Comparison of ENCODE assay signal across 10 mouse cellular contexts in the genomic region with DNA sequence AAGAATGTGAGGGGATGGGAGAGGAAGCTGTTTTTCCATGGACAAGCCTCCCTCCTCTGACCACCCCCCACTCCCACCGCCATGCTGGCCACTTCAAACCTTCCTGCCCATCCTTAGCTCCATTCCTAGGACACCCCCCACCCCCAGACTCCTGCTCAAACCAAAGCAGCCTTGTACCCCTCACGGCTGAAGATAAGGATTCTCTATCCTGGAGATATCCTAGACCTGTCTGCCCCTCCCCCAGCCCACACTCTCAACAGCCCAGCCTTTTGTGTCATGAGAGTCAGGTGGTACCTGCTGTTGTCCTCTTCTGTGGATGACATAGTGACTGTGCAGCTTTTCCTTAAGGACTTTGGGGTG. TPM values are rescaled to one million over a fixed set of nuclear protein-coding genes. Genes with fewer than 3 reads are reported as not detected.
DNase-seq lines count a peak whose midpoint lies in the region; ATAC-seq lines count a peak whose summit lies in the region.
"Had no signal": no experiment of that assay in that cellular context is flagged by ENCODE, and none has a peak within 500 bp of the region (broad histone marks: within the 10 kb centered on the region; RNA-seq: fewer than 3 reads in every experiment).

No protein-coding gene starts in this region.

- no peak for DNase-seq in kidney, postnatal 10 days
- DNase-seq in midbrain, embryonic 14.5 days, result peak; percentile 29
- no peak for DNase-seq in urinary bladder, adult 18-20 months (ENCODE audit: low spot score in 2 of 2)
- no peak for DNase-seq in layer of hippocampus, postnatal 25 days (ENCODE audit: extremely low spot score in 1 of 2, low spot score in 1 of 2)
- DNase-seq in thymus, postnatal 36 days, result no peak
- DNase-seq: liver, embryonic 13.5 days had no signal

- no peak overlapping the region for H3K4me3 ChIP-seq in kidney, embryonic 15.5 days (replicated peaks)
- no peak overlapping the region for H3K4me3 ChIP-seq in embryonic facial prominence, embryonic 15.5 days (replicated peaks)
- H3K4me3 ChIP-seq in forebrain, embryonic 15.5 days, result no peak overlapping the region
- H3K4me3 ChIP-seq in midbrain, embryonic 14.5 days (replicated peaks; ENCODE audit: low read depth, low read length), result no peak overlapping the region
- H3K4me3 ChIP-seq: liver, embryonic 13.5 days; myocyte had no signal

- H3K4me2 ChIP-seq in kidney, embryonic 15.5 days, result no peak overlapping the region
- no peak overlapping the region for H3K4me2 ChIP-seq in embryonic facial prominence, embryonic 15.5 days (replicated peaks)
- H3K4me2 ChIP-seq in forebrain, embryonic 15.5 days (replicated peaks), result no peak overlapping the region
- H3K4me2 ChIP-seq in midbrain, embryonic 14.5 days (ENCODE audit: low read length), result peak overlapping the region; percentile 4
- H3K4me2 ChIP-seq: liver, embryonic 13.5 days had no signal

- peaks cover 9% of the 10 kb centered on the region; the same call in 1 of the 2 replicates for H3K36me3 ChIP-seq in kidney, embryonic 15.5 days
- H3K36me3 ChIP-seq in embryonic facial prominence, embryonic 15.5 days, result no peaks in the 10 kb centered on the region; the same call in 1 of the 2 replicates
- H3K36me3 ChIP-seq in forebrain, embryonic 15.5 days, result 0 out of 2 replicates have a peak, but pooled peaks cover 3% of the 10 kb centered on the region
- 0 out of 2 replicates have a peak, but pooled peaks cover under 1% of the 10 kb centered on the region for H3K36me3 ChIP-seq in midbrain, embryonic 14.5 days (ENCODE audit: control insufficient read depth, insufficient read depth, low read length)

- no peaks in the 10 kb centered on the region for H3K9me3 ChIP-seq in kidney, embryonic 15.5 days (replicated peaks)
- no peaks in the 10 kb centered on the region for H3K9me3 ChIP-seq in embryonic facial prominence, embryonic 15.5 days (replicated peaks)
- no peaks in the 10 kb centered on the region for H3K9me3 ChIP-seq in forebrain, embryonic 15.5 days
- H3K9me3 ChIP-seq in midbrain, embryonic 14.5 days (ENCODE audit: control insufficient read depth, low read length), result no peaks in the 10 kb centered on the region
- H3K9me3 ChIP-seq: liver, embryonic 13.5 days had no signal

- H3K4me1 ChIP-seq in kidney, embryonic 15.5 days, result peaks cover 40% of the 10 kb centered on the region
- peaks cover 33% of the 10 kb centered on the region for H3K4me1 ChIP-seq in embryonic facial prominence, embryonic 15.5 days
- peaks cover 40% of the 10 kb centered on the region for H3K4me1 ChIP-seq in forebrain, embryonic 15.5 days
- peaks cover 41% of the 10 kb centered on the region for H3K4me1 ChIP-seq in midbrain, embryonic 14.5 days (ENCODE audit: control insufficient read depth, insufficient read depth, low read length)

- peak overlapping the region; percentile 41; the same call in 1 of the 2 replicates for H3K27ac ChIP-seq in kidney, embryonic 15.5 days
- H3K27ac ChIP-seq in embryonic facial prominence, embryonic 15.5 days (replicated peaks), result peak overlapping the region; percentile 58; the same call in 1 of the 2 replicates
- H3K27ac ChIP-seq in forebrain, embryonic 15.5 days (replicated peaks), result peak overlapping the region; percentile 85
- peak overlapping the region; percentile 86 for H3K27ac ChIP-seq in midbrain, embryonic 14.5 days (replicated peaks; ENCODE audit: low read depth, low read length)
- H3K27ac ChIP-seq: liver, embryonic 13.5 days had no signal

- H3K9ac ChIP-seq in kidney, embryonic 15.5 days, result no peak overlapping the region
- no peak overlapping the region for H3K9ac ChIP-seq in embryonic facial prominence, embryonic 15.5 days
- no peak overlapping the region for H3K9ac ChIP-seq in forebrain, embryonic 15.5 days (replicated peaks)
- H3K9ac ChIP-seq in midbrain, embryonic 14.5 days (replicated peaks; ENCODE audit: low read length), result no peak overlapping the region
- H3K9ac ChIP-seq: liver, embryonic 13.5 days had no signal

- WGBS in kidney, embryonic 15.5 days, result 30% methylated on average over 2 of the region's 2 CpGs
- 43% methylated on average over 2 of the region's 2 CpGs for WGBS in embryonic facial prominence, embryonic 15.5 days
- WGBS in forebrain, embryonic 15.5 days, result 33% methylated on average over 2 of the region's 2 CpGs
- 8% methylated on average over 2 of the region's 2 CpGs for WGBS in midbrain, embryonic 14.5 days

- H3K27me3 ChIP-seq in kidney, embryonic 15.5 days, result no peaks in the 10 kb centered on the region
- H3K27me3 ChIP-seq in embryonic facial prominence, embryonic 15.5 days, result no peaks in the 10 kb centered on the region
- no peaks in the 10 kb centered on the region for H3K27me3 ChIP-seq in forebrain, embryonic 15.5 days
- no peaks in the 10 kb centered on the region for H3K27me3 ChIP-seq in midbrain, embryonic 14.5 days (ENCODE audit: control insufficient read depth, insufficient read depth, low read length)

- ATAC-seq in kidney, embryonic 15.5 days (replicated peaks; ENCODE audit: low FRiP score), result no peak
- no peak for ATAC-seq in embryonic facial prominence, embryonic 15.5 days (ENCODE audit: insufficient number of reproducible peaks, low FRiP score, low TSS enrichment, low read depth)
- no peak for ATAC-seq in forebrain, embryonic 15.5 days (replicated peaks)
- ATAC-seq in midbrain, embryonic 14.5 days (ENCODE audit: low FRiP score, low TSS enrichment), result peak; percentile 13; the same call in 1 of the 2 replicates

RNA-seq across cellular contexts. Expression of gene Trmt61a, which starts 10.1 kb away (rescaled TPM):
- polyA plus RNA-seq in kidney, embryonic 15.5 days (2015; fragmentation: Nextera tagmentation; extraction: Ambion mirVana), result 10.7 and 12.8 TPM in 2 replicates
- 13.3 and 15.4 TPM in 2 replicates for polyA plus RNA-seq in embryonic facial prominence, embryonic 15.5 days (2015; fragmentation: Nextera tagmentation; extraction: Ambion mirVana)
- 10.6 and 12.0 TPM in 2 replicates for polyA plus RNA-seq in forebrain, embryonic 15.5 days (2015; fragmentation: Nextera tagmentation; extraction: Ambion mirVana)
- 7.0 and 8.0 TPM in 2 replicates for polyA plus RNA-seq in midbrain, embryonic 14.5 days (2014; fragmentation: Nextera tagmentation; extraction: Ambion mirVana)
- total RNA-seq in layer of hippocampus, postnatal 25 days (2021), result 10 to 100 TPM; 17.1 to 19.7 TPM

RNA-seq across cellular contexts. Expression of gene Ckb, which starts 15.9 kb away (rescaled TPM):
- 126 and 154 TPM in 2 replicates for polyA plus RNA-seq in kidney, embryonic 15.5 days (2015; fragmentation: Nextera tagmentation; extraction: Ambion mirVana)
- polyA plus RNA-seq in embryonic facial prominence, embryonic 15.5 days (2015; fragmentation: Nextera tagmentation; extraction: Ambion mirVana), result 247 and 255 TPM in 2 replicates
- 1,536 and 1,584 TPM in 2 replicates for polyA plus RNA-seq in forebrain, embryonic 15.5 days (2015; fragmentation: Nextera tagmentation; extraction: Ambion mirVana)
- polyA plus RNA-seq in midbrain, embryonic 14.5 days (2014; fragmentation: Nextera tagmentation; extraction: Ambion mirVana), result 1,414 and 1,526 TPM in 2 replicates
- total RNA-seq in layer of hippocampus, postnatal 25 days (2021), result 1,000 to 10,000 TPM; 1,260 to 1,351 TPM

RNA-seq across cellular contexts. Expression of gene Bag5, which starts 25.0 kb away (rescaled TPM):
- 51.4 and 53.6 TPM in 2 replicates for polyA plus RNA-seq in kidney, embryonic 15.5 days (2015; fragmentation: Nextera tagmentation; extraction: Ambion mirVana)
- 65.5 and 66.6 TPM in 2 replicates for polyA plus RNA-seq in embryonic facial prominence, embryonic 15.5 days (2015; fragmentation: Nextera tagmentation; extraction: Ambion mirVana)
- polyA plus RNA-seq in forebrain, embryonic 15.5 days (2015; fragmentation: Nextera tagmentation; extraction: Ambion mirVana), result 65.1 and 69.1 TPM in 2 replicates
- 67.3 and 72.9 TPM in 2 replicates for polyA plus RNA-seq in midbrain, embryonic 14.5 days (2014; fragmentation: Nextera tagmentation; extraction: Ambion mirVana)
- 10 to 100 TPM; 46.7 to 54.1 TPM for total RNA-seq in layer of hippocampus, postnatal 25 days (2021)

RNA-seq across cellular contexts. Expression of gene Apopt1, which starts 25.0 kb away (rescaled TPM):
- polyA plus RNA-seq in kidney, embryonic 15.5 days (2015; fragmentation: Nextera tagmentation; extraction: Ambion mirVana), result 53.5 and 57.4 TPM in 2 replicates
- 52.6 and 55.7 TPM in 2 replicates for polyA plus RNA-seq in embryonic facial prominence, embryonic 15.5 days (2015; fragmentation: Nextera tagmentation; extraction: Ambion mirVana)
- 48.2 and 48.7 TPM in 2 replicates for polyA plus RNA-seq in forebrain, embryonic 15.5 days (2015; fragmentation: Nextera tagmentation; extraction: Ambion mirVana)
- polyA plus RNA-seq in midbrain, embryonic 14.5 days (2014; fragmentation: Nextera tagmentation; extraction: Ambion mirVana), result 57.6 and 66.0 TPM in 2 replicates
- 10 to 100 TPM; 36.2 to 38.9 TPM for total RNA-seq in layer of hippocampus, postnatal 25 days (2021)
